ENCODE assay signal across 17 mouse cellular contexts in genomic region chr1:75676295-75676694, GRCm38 (mm10).
DNase-seq lines count a peak whose midpoint lies in the region; ATAC-seq lines count a peak whose summit lies in the region.
"Had no signal": no experiment of that assay in that cellular context is flagged by ENCODE, and none has a peak within 500 bp of the region (broad histone marks: within the 10 kb centered on the region; RNA-seq: fewer than 3 reads in every experiment).

No protein-coding gene starts in this region.

- peak; percentile 28 to 51 for DNase-seq in cerebellum, postnatal 14 days
- peak; percentile 80 for DNase-seq in midbrain, embryonic 11.5 days (ENCODE audit: low spot score, missing footprints)
- DNase-seq in layer of hippocampus, postnatal 36 days = peak; percentile 56 to 68
- no peak for DNase-seq in heart, postnatal 36 days
- no peak for DNase-seq in forebrain, embryonic 11.5 days (ENCODE audit: low spot score)
- no peak for DNase-seq in thymus, adult 18-20 months
- DNase-seq: adrenal gland, postnatal 10 days; cerebellum, adult 2 months; heart, postnatal 10 days; kidney, postnatal 4 days; midbrain, embryonic 14.5 days had no signal

- no peaks in the 10 kb centered on the region for H3K36me3 ChIP-seq in midbrain, embryonic 11.5 days (ENCODE audit: control insufficient read depth, insufficient read depth, low read length)
- H3K36me3 ChIP-seq in midbrain, embryonic 15.5 days (replicated peaks) = no peaks in the 10 kb centered on the region
- no peaks in the 10 kb centered on the region for H3K36me3 ChIP-seq in forebrain, embryonic 11.5 days (ENCODE audit: control insufficient read depth, insufficient read depth, low read length)
- H3K36me3 ChIP-seq: embryonic facial prominence, embryonic 13.5 days; hindbrain, embryonic 13.5 days; limb, embryonic 12.5 days had no signal

- H3K9ac ChIP-seq in midbrain, embryonic 11.5 days (ENCODE audit: low read length) = no peak overlapping the region
- H3K9ac ChIP-seq in midbrain, embryonic 15.5 days = no peak overlapping the region
- no peak overlapping the region for H3K9ac ChIP-seq in forebrain, embryonic 11.5 days (ENCODE audit: low read length)
- H3K9ac ChIP-seq: embryonic facial prominence, embryonic 13.5 days; hindbrain, embryonic 13.5 days; limb, embryonic 12.5 days; liver, embryonic 14.5 days had no signal

- no peak overlapping the region for H3K4me2 ChIP-seq in midbrain, embryonic 11.5 days
- H3K4me2 ChIP-seq in midbrain, embryonic 15.5 days = no peak overlapping the region
- no peak overlapping the region for H3K4me2 ChIP-seq in forebrain, embryonic 11.5 days (ENCODE audit: low read depth, low read length, severe bottlenecking)
- H3K4me2 ChIP-seq: embryonic facial prominence, embryonic 13.5 days; hindbrain, embryonic 13.5 days; limb, embryonic 12.5 days had no signal

- WGBS in midbrain, embryonic 11.5 days = 87% methylated on average over 4 of the region's 4 CpGs
- 92% methylated on average over 4 of the region's 4 CpGs for WGBS in midbrain, embryonic 15.5 days
- WGBS in forebrain, embryonic 11.5 days = 86% methylated on average over 4 of the region's 4 CpGs

- H3K27me3 ChIP-seq in midbrain, embryonic 11.5 days (ENCODE audit: control insufficient read depth, insufficient read depth, low read length) = no peaks in the 10 kb centered on the region; the same call in 1 of the 2 replicates
- H3K27me3 ChIP-seq in midbrain, embryonic 15.5 days (replicated peaks) = peaks cover 8% of the 10 kb centered on the region
- H3K27me3 ChIP-seq in forebrain, embryonic 11.5 days (ENCODE audit: control insufficient read depth, insufficient read depth, low read length) = peaks cover 10% of the 10 kb centered on the region
- H3K27me3 ChIP-seq: embryonic facial prominence, embryonic 13.5 days; limb, embryonic 12.5 days had no signal

- intact Hi-C loops in heart, postnatal 36 days (cut with DNase I) = no loop called here

- ATAC-seq in cerebellum, adult (ENCODE audit: insufficient number of reproducible peaks, low FRiP score, low TSS enrichment) = no peak
- ATAC-seq in midbrain, embryonic 11.5 days (ENCODE audit: low FRiP score) = no peak
- no peak for ATAC-seq in midbrain, embryonic 15.5 days (replicated peaks)
- no peak for ATAC-seq in forebrain, embryonic 11.5 days (replicated peaks; ENCODE audit: low FRiP score)

- no peaks in the 10 kb centered on the region; the same call in 1 of the 2 replicates for H3K9me3 ChIP-seq in midbrain, embryonic 11.5 days (ENCODE audit: control insufficient read depth, low read length)
- H3K9me3 ChIP-seq in midbrain, embryonic 15.5 days = no peaks in the 10 kb centered on the region
- H3K9me3 ChIP-seq in forebrain, embryonic 11.5 days (ENCODE audit: control insufficient read depth, low read length) = no peaks in the 10 kb centered on the region
- H3K9me3 ChIP-seq: hindbrain, embryonic 13.5 days had no signal

- no peak overlapping the region for H3K27ac ChIP-seq in midbrain, embryonic 11.5 days (ENCODE audit: low read depth, low read length)
- no peak overlapping the region for H3K27ac ChIP-seq in midbrain, embryonic 15.5 days
- H3K27ac ChIP-seq in forebrain, embryonic 11.5 days (ENCODE audit: low read depth, low read length) = no peak overlapping the region
- H3K27ac ChIP-seq: embryonic facial prominence, embryonic 13.5 days; hindbrain, embryonic 13.5 days; limb, embryonic 12.5 days; liver, embryonic 14.5 days had no signal

- no peak overlapping the region for H3K4me3 ChIP-seq in midbrain, embryonic 11.5 days (ENCODE audit: low read depth, low read length)
- no peak overlapping the region for H3K4me3 ChIP-seq in midbrain, embryonic 15.5 days
- no peak overlapping the region for H3K4me3 ChIP-seq in forebrain, embryonic 11.5 days (ENCODE audit: low read depth, low read length)
- H3K4me3 ChIP-seq: embryonic facial prominence, embryonic 13.5 days; hindbrain, embryonic 13.5 days; limb, embryonic 12.5 days had no signal

- H3K4me1 ChIP-seq in midbrain, embryonic 11.5 days (ENCODE audit: control insufficient read depth, insufficient read depth, low read length) = peaks cover 12% of the 10 kb centered on the region
- no peaks in the 10 kb centered on the region; the same call in 1 of the 2 replicates for H3K4me1 ChIP-seq in midbrain, embryonic 15.5 days
- H3K4me1 ChIP-seq in forebrain, embryonic 11.5 days (replicated peaks; ENCODE audit: control insufficient read depth, insufficient read depth, low read length) = peaks cover 3% of the 10 kb centered on the region; the same call in 1 of the 2 replicates

Comparison
In these comparisons a context has a peak if more than half of its experiments do, and no peak if none do; other contexts are left out.
1. DNase-seq: peak in cerebellum, postnatal 14 days (2 of 2), midbrain, embryonic 11.5 days (single experiment) and layer of hippocampus, postnatal 36 days (2 of 2); none in heart, postnatal 36 days (0 of 2), forebrain, embryonic 11.5 days (single experiment) and thymus, adult 18-20 months (0 of 2).